Mouse (Mus musculus) midbrain, postnatal 0 days (tissue): Measurements from ENCODE around the gene Eif2b2. TPM values are rescaled to one million over a fixed set of nuclear protein-coding genes. Genes with fewer than 3 reads are reported as not detected.

Experiments
- ATAC-seq: fragments of 200-750 bp; cut with Nextera tagmentation; 2 replicates; pipeline ENCODE4 v1.8.0; 2017; ENCODE audit warnings: moderate number of reproducible peaks, mild to moderate bottlenecking, moderate TSS enrichment, moderate library complexity; ENCODE audit not compliant: low FRiP score
- DNase-seq: peaks from one replicate; pipeline ENCODE4 v3.0.0-alpha.2; 2015; ENCODE audit warnings: low spot score
- H3K27ac ChIP-seq: fragments of 300-500 bp; sonication (generic); 2 replicates; pipeline ENCODE4 v1.5.1; 2014; ENCODE audit warnings: low read depth, mild to moderate bottlenecking, low read length, mixed read lengths
- H3K27me3 ChIP-seq: fragments of 300-500 bp; sonication (generic); 2 replicates; pipeline ENCODE4 v1.6.1; 2014; ENCODE audit warnings: low read length, control low read depth, mixed read lengths; ENCODE audit not compliant: insufficient read depth
- H3K36me3 ChIP-seq: fragments of 300-500 bp; sonication (generic); 2 replicates; pipeline ENCODE4 v1.6.1; 2014; ENCODE audit warnings: low read length, control low read depth, mixed read lengths; ENCODE audit not compliant: insufficient read depth
- H3K4me1 ChIP-seq: fragments of 300-500 bp; sonication (generic); 2 replicates; pipeline ENCODE4 v1.6.1; 2014; ENCODE audit warnings: mild to moderate bottlenecking, control low read depth, antibody characterized with exemption, low read length, mixed read lengths; ENCODE audit not compliant: insufficient read depth
- H3K4me2 ChIP-seq: fragments of 300-500 bp; sonication (generic); 2 replicates; pipeline ENCODE4 v1.6.1; 2014; ENCODE audit warnings: low read depth, mild to moderate bottlenecking, low read length, mixed read lengths; ENCODE audit not compliant: poor library complexity, severe bottlenecking
- H3K4me3 ChIP-seq: fragments of 300-500 bp; sonication (generic); 2 replicates; pipeline ENCODE4 v1.5.1; 2014; ENCODE audit warnings: low read depth, mild to moderate bottlenecking, low read length, moderate library complexity
- H3K9ac ChIP-seq: fragments of 300-500 bp; sonication (generic); replicated peaks from 2 replicates; pipeline ENCODE4 v1.6.1; 2014; ENCODE audit warnings: mild to moderate bottlenecking, low read length, moderate library complexity, mixed read lengths; ENCODE audit not compliant: poor library complexity, severe bottlenecking
- H3K9me3 ChIP-seq: fragments of 300-500 bp; sonication (generic); 2 replicates; pipeline ENCODE4 v1.6.1; 2016; ENCODE audit warnings: low read length, control low read depth
- CTCF ChIP-seq: IDR thresholded peaks from 2 replicates; pipeline ENCODE4 v1.5.1; 2016; ENCODE audit warnings: antibody characterized with exemption, mild to moderate bottlenecking
- WGBS: fragments of 180-500 bp; shearing (Covaris S2); extraction: QIAGEN DNeasy Blood & Tissue Kit; methylation state at CpG from one replicate; pipeline ENCODE4 v1.1.7; 2014; 5-methylcytosine and 5-hydroxymethylcytosine counted together
- polyA plus RNA-seq: library from polyadenylated mRNA; unstranded; fragments of >200 nt; fragmentation: Nextera tagmentation; extraction: Ambion mirVana; gene quantifications from 2 replicates; pipeline ENCODE4 v1.2.1, GENCODE M21; 2015
- total RNA-seq: library from RNA; depleted of rRNA; stranded (reverse); fragments of >200 nt; gene quantifications from 2 replicates; pipeline ENCODE4 v1.2.3, GENCODE M21; 2014

Eif2b2 gene
- total and polyA plus RNA-seq, 2 experiments from 2014 or later: 43.1 to 79.5 TPM

DNA sequence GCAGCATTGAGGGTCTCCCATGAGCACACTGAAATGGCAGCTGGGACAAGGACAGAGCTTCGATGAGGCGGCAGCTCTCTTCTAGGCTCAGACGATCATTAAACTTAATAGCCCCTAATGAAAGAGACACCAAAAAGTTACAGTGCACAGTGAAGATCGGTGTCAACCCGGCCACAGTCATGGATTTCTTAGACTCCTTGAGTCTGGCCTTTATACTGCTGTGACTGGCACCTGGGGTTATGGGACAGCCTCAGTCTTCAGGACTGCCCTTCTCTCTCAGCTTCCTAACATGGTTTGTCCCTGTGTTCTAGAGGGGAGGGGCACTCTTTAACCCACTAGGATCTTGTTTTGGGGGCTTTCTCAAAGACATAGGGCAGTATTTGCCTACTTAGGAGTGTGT lies 18.3 kb downstream of the Eif2b2 start:
- H3K9me3 ChIP-seq: no peaks in the 10 kb centered on the region
- H3K4me3 ChIP-seq: no peak overlapping the region
- no peak overlapping the region for H3K9ac ChIP-seq
- 92% methylated on average over 5 of the region's 5 CpGs for WGBS
- no peak for TF ChIP-seq CTCF
- H3K4me2 ChIP-seq: no peak overlapping the region
- H3K4me1 ChIP-seq: no peaks in the 10 kb centered on the region
- no peak overlapping the region for H3K27ac ChIP-seq
- H3K36me3 ChIP-seq: peaks cover 15% of the 10 kb centered on the region
- ATAC-seq (no peak), DNase-seq (no peak)
- no peaks in the 10 kb centered on the region for H3K27me3 ChIP-seq

DNA sequence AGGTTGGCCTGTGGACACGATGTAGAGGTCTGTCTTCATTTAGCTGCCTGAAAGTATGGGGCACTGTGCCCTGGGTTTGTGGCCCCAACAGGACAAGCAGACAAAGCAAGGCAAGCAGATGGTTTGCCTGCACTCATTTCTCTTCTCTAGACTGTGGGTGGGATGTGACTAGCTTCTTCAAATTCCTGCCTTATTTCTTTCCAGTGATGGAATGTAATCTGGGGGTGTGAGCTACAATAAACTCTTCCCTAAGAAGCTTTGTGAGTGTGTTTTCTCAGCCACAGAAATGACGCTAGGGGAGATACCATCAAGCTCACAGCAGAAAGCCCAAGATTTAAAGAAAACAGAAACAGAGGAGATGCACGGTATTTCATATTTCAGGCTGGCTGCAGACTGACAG lies 32.8 kb downstream of the Eif2b2 start:
- peaks cover 3% of the 10 kb centered on the region for H3K36me3 ChIP-seq
- H3K4me3 ChIP-seq: no peak overlapping the region
- DNase-seq (no peak), ATAC-seq (no peak)
- H3K4me1 ChIP-seq: no peaks in the 10 kb centered on the region
- TF ChIP-seq CTCF: no peak
- no peak overlapping the region for H3K27ac ChIP-seq
- H3K4me2 ChIP-seq: no peak overlapping the region
- H3K9me3 ChIP-seq: no peaks in the 10 kb centered on the region
- WGBS: 88% methylated on average over 3 of the region's 3 CpGs
- no peak overlapping the region for H3K9ac ChIP-seq
- no peaks in the 10 kb centered on the region for H3K27me3 ChIP-seq

DNA sequence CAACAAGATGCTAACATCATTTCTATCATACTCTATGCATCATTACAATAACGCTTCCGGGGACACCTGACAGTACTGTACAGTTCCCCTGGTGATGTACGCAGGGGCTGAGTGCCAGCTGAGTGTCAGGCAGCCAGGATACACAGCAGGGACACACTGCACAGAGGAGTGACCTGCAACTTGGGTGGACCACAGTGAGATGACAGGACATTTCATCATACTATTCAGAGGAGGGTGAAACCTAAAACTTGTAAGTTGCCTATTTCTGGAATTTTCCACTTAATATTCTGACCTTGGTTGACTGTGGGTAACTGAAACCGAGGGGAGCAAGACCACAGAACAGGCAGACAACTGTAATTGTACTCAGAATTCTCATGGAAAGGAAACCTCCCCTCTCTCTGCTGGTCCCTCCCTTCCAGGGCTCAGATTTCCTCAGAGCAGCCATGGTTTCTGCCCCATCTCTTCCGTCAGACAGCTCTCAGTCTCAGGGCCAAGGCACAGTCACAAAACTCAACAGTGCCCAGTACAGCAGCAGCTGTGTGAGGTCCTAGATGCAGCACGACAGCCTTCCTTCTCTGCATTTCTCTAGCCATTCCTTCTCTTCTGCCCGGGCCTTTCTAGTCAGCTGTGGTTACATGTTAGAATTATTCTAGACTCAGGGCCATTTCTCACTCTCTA lies 36.9 kb downstream of the Eif2b2 start:
- Histone ChIP-seq H3K4me1 (no peaks in the 10 kb centered on the region), H3K36me3 (peaks cover 5% of the 10 kb centered on the region; the same call in 1 of the 2 replicates), H3K4me2 (no peak overlapping the region), H3K4me3 (no peak overlapping the region), H3K27me3 (no peaks in the 10 kb centered on the region), H3K9ac (no peak overlapping the region), H3K27ac (no peak overlapping the region), H3K9me3 (no peaks in the 10 kb centered on the region)
- TF ChIP-seq CTCF: no peak
- ATAC-seq: no peak
- WGBS: 80% methylated on average over 7 of the region's 7 CpGs
- DNase-seq: no peak

DNA sequence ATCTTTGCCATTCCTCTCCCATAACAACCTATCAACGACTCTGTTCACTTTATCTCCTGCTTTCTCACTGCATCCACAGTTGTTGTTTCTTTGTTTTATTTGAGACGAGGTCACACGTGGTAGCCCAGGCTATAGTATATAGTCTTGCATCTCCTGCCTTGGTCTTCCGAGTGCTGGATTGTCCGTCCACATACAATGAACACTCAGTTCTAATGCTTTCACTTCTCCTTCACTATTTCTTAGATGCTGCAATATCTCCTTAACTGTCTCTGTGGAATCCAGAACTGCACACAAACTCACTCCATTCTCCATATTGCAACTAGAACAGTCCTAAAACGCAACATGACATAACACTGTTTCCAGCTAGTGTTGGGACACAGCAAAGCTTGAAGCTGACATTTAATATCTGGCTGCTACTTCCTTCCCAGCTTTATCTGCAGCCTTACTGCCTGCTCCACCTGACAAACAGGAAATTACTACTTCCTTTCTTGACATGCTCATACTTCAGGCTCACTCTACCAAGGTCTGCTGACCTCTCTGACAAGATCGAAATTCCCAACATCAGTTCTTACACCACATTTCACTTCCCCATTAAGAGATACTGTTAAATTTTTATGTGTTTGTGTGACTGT lies 37.8 kb downstream of the Eif2b2 start:
- Histone ChIP-seq H3K9ac (no peak overlapping the region), H3K4me2 (no peak overlapping the region), H3K9me3 (no peaks in the 10 kb centered on the region), H3K27ac (no peak overlapping the region), H3K4me3 (no peak overlapping the region), H3K4me1 (no peaks in the 10 kb centered on the region), H3K36me3 (peaks cover 7% of the 10 kb centered on the region; the same call in 1 of the 2 replicates), H3K27me3 (no peaks in the 10 kb centered on the region)
- no peak for TF ChIP-seq CTCF
- 91% methylated on average over 7 of the region's 7 CpGs for WGBS
- no peak for ATAC-seq
- no peak for DNase-seq

DNA sequence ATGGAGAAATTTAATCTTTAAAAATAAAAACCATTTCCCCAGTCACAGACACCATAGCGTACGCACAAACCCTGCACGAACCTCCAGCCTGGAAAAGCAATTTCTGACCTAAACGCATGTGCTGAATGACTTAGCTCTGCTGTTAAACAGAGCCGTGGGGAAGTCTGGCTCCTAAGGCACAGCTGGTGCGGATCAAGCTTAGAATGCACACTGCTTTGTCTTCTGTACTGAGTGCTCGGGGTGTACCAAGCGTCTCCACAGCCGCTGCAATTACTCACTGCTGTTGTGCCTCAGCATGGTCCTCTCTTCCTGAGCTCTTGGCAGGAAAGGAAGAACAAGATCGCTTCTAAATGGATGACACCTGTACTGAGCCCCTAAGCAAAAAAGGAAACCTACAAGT lies 43.2 kb downstream of the Eif2b2 start:
- ATAC-seq (no peak), DNase-seq (peak; percentile 49)
- WGBS: 55% methylated on average over 10 of the region's 10 CpGs
- TF ChIP-seq CTCF: no peak
- Histone ChIP-seq H3K4me1 (no peaks in the 10 kb centered on the region), H3K9ac (no peak overlapping the region), H3K4me3 (no peak overlapping the region), H3K36me3 (peaks cover 7% of the 10 kb centered on the region; the same call in 1 of the 2 replicates), H3K9me3 (no peaks in the 10 kb centered on the region), H3K4me2 (no peak overlapping the region), H3K27me3 (no peaks in the 10 kb centered on the region), H3K27ac (no peak overlapping the region)

DNA sequence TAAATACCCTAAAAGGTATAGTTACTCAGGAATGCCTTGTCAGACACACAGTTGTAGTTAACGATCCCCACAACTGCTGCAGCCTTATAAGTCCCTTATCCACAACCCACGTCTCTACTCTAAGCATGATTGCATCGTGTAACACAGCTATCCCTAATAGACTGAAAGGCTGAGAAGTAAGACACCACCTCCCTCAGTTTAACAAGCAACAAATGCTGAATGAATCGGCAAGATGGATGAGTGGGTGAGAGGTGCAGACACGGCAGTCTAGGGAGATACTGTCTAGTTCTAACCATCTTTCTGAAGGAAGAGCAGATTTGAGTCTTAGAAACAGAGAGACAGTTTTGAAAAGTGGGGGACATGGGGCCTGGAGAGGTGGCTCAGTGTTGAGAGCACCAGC lies 43.9 kb downstream of the Eif2b2 start:
- Histone ChIP-seq H3K27me3 (no peaks in the 10 kb centered on the region), H3K9me3 (no peaks in the 10 kb centered on the region), H3K4me1 (no peaks in the 10 kb centered on the region), H3K36me3 (peaks cover 3% of the 10 kb centered on the region; the same call in 1 of the 2 replicates), H3K4me3 (no peak overlapping the region), H3K9ac (no peak overlapping the region), H3K4me2 (no peak overlapping the region), H3K27ac (no peak overlapping the region)
- DNase-seq (no peak), ATAC-seq (no peak)
- WGBS: 85% methylated on average over 5 of the region's 5 CpGs
- TF ChIP-seq CTCF: no peak
